Mouse (Mus musculus) CH12.LX (cell line): ENCODE measurements at regions not wholly inside any gene's neighbourhood (a gene's known extent, or its start where the extent isn't known, plus 50 kb on each side); places are given as distances from the start of the nearest gene placed in this dataset.

Source experiments
- EP300 ChIP-seq: IDR thresholded peaks from 2 replicates; pipeline ENCODE4 v1.6.1; 2011; ENCODE audit warnings: low read length, improper control_type of control experiment
- USF1 ChIP-seq: IDR thresholded peaks from 2 replicates; pipeline ENCODE4 v1.6.1; 2014; ENCODE audit warnings: low read depth, mild to moderate bottlenecking, inconsistent platforms, low read length, improper control_type of control experiment

GRCm38 (mm10) chr16:24193251-24193873 lies 199.9 kb upstream of the Lpp start:
- TF ChIP-seq USF1 (no peak), EP300 (no peak)
